Mouse (Mus musculus) brain, embryonic 14.5 days (tissue): ENCODE data around the gene 4921507P07Rik. TPM values are rescaled to one million over a fixed set of nuclear protein-coding genes. Genes with fewer than 3 reads are reported as not detected.
A peak's percentile ranks its signal among the peaks of the same experiment; 100 is the strongest.

Experiments
- DNase-seq: peaks from one replicate; pipeline ENCODE4 v3.0.0-alpha.2; 2011; ENCODE audit warnings: low read depth
- CTCF ChIP-seq: fragments of 200-500 bp; IDR thresholded peaks from 2 replicates; pipeline ENCODE4 v1.5.1; 2012; ENCODE audit warnings: inconsistent platforms, mild to moderate bottlenecking, moderate library complexity, borderline replicate concordance; ENCODE audit not compliant: insufficient read depth, insufficient read length; ENCODE audit errors: extremely low read depth
- POLR2A ChIP-seq: fragments of 200-500 bp; IDR thresholded peaks from 2 replicates; pipeline ENCODE4 v1.6.1; 2012; ENCODE audit warnings: mild to moderate bottlenecking, inconsistent platforms, borderline replicate concordance; ENCODE audit not compliant: poor library complexity, insufficient read depth, insufficient read length, severe bottlenecking; ENCODE audit errors: extremely low read depth
- polyA plus RNA-seq: library from polyadenylated mRNA; depleted of rRNA; stranded (reverse); fragments of >200 nt; gene quantifications from 2 replicates; pipeline ENCODE4 v1.2.3, GENCODE M21; 2012

4921507P07Rik gene
- polyA plus RNA-seq, 1 experiment = 3.2 TPM

DNA sequence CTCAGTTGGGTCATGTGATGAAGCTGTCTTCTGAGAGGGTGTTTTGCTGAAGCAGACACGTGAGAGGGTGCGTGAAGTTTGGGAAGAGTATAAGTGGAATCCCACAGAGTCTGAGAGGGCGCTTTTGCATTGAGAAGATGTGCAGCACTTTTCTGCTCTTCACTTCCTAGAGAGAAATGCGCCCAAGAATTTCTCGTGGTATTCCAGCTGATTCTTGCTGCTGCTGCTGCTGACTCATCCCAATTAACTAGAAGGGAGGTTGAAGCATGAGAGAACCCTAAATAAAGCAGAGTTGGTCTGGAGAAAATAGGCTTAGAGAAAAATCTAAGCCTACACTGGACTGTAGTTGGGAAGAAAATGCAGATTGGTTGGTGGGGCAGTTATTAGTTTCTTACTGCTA is 47.4 kb downstream of the 4921507P07Rik start:
- no peak for TF ChIP-seq POLR2A
- no peak for TF ChIP-seq CTCF
- DNase-seq = no peak

DNA sequence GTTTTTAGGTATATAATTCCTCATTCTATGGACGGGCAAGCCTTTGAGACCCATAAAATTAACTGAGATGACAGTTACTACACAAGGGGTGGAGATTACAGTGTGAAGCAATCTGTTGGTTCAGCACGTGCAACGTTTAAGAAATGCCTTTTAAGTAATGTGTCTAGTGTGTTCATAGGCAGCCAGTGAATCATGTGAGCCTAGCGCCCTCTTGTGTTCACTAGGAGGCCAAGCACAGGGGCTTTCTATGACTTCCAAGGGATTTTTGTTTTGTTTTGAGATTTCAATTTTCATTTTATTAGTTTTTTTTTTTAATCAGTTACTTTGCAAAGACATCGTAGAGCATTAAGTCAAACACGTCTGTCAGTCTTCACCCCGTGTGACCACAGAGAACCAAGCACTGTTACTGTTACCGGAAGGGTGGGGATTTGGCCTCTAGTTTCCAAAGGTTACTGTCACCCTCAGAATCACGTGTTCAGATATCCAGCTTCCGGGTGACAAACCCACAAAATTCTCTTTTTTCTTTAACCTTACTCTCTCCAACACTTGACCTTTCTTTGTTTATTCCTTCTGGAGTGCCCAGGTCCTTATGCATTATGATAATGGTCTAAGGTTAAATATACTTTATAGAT is 50.9 kb downstream of the 4921507P07Rik start:
- TF ChIP-seq POLR2A (no peak), CTCF (peak; percentile 80; the same call in 1 of the 2 replicates)

GRCm38 (mm10) chr6:50542535-50542934 is 53.9 kb downstream of the 4921507P07Rik start:
- no peak for DNase-seq
- TF ChIP-seq CTCF = no peak
- TF ChIP-seq POLR2A = no peak

More for the DNA sequence above, 50.9 kb downstream of the 4921507P07Rik start:
- peak; percentile 80 for DNase-seq

DNA sequence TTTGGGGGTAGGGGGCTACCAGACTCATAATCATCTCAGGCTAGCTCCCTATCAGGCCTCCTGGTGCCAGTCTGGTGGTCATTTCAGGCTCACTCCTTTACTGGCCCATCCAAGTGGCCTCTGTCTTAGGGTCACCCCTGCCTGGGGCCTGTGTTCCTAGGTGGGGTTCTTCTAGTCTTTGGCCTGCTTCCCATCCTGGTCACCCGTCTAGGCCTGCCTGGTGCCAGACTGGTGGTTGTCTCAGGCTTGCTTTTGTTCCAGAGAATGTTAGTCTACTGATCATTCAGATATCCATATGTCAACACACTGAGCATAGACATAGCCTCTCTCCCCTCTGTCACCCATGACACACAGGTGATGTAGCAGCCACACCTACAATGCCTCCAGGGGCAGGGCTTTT is 56.8 kb downstream of the 4921507P07Rik start:
- no peak for TF ChIP-seq POLR2A
- no peak for TF ChIP-seq CTCF
- DNase-seq = no peak

DNA sequence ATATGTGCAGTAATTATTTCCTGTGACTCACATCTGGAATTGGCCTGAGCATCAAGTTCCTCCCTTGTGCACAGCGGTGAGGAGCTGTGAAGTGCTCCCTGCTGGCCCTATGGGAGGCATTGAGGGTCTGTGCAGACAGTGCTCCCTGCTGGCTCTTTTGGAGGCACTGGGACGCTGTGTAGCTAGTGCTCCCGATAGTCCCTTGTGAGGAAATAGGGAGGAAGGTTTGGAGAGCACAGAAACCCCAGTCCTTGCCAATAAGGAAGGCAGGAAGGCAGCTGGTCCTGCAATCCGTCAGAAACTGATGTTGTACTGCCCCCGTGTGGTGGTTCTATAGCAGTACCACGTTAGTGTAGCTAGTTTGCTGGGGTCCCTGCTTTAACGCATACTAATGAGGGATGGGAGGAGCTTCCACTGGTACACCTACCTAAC is 60.0 kb downstream of the 4921507P07Rik start:
- TF ChIP-seq POLR2A (no peak), CTCF (peak; percentile 90)
- DNase-seq = peak; percentile 95

- DNase-seq = no peak
- no peak for TF ChIP-seq CTCF
- TF ChIP-seq POLR2A = no peak
Measured at GRCm38 (mm10) chr6:50535346-50535745, 61.1 kb downstream of the 4921507P07Rik start.

GRCm38 (mm10) chr6:50531920-50532319 is 64.5 kb downstream of the 4921507P07Rik start:
- DNase-seq = peak; percentile 20
- TF ChIP-seq CTCF = no peak
- no peak for TF ChIP-seq POLR2A

- TF ChIP-seq CTCF (no peak), POLR2A (no peak)
- no peak for DNase-seq
Measured at GRCm38 (mm10) chr6:50531003-50531402, 65.4 kb downstream of the 4921507P07Rik start.

- TF ChIP-seq CTCF (no peak), POLR2A (no peak)
- no peak for DNase-seq
Measured at GRCm38 (mm10) chr6:50529194-50529593, 67.2 kb downstream of the 4921507P07Rik start.

DNA sequence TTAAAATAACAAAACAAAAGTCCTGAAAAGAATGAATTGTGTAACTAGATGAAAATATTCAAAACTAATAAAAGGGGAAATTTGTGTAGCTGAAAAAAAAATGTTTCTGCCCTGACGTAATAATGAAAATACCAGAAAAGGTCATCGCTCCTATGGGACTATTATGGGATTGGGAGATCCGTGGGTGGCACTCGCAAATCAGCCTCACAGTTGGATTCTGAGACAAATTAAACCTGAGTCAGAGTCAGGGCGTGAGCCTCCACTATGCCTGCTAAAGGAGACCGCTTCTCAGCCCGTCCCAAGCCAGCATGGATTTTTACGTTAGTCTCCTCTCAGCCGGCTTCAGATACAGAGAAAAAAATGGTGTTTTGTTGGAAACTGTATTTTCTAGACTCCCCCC is 69.0 kb downstream of the 4921507P07Rik start:
- TF ChIP-seq POLR2A (no peak), CTCF (no peak)
- DNase-seq = no peak

GRCm38 (mm10) chr6:50526597-50527024 is 69.8 kb downstream of the 4921507P07Rik start:
- peak; percentile 86 for DNase-seq
- TF ChIP-seq CTCF (peak; percentile 82), POLR2A (no peak)

- no peak for DNase-seq
- no peak for TF ChIP-seq CTCF
- no peak for TF ChIP-seq POLR2A
Measured at GRCm38 (mm10) chr6:50525846-50526245, 70.6 kb downstream of the 4921507P07Rik start.
